Mouse (Mus musculus): ENCODE data around the gene Fam174a. TPM values are rescaled to one million over a fixed set of nuclear protein-coding genes. Genes with fewer than 3 reads are reported as not detected.
A peak's percentile ranks its signal among the peaks of the same experiment; 100 is the strongest.

Fam174a gene
- total RNA-seq (2014; rRNA removed), result 20.8 and 25.7 TPM in 2 replicates
- polyA plus RNA-seq (2015; fragmentation: Nextera tagmentation; extraction: Ambion mirVana), result 26.1 and 30.0 TPM in 2 replicates

GRCm38 (mm10) chr1:95313393-95314228 lies at the start of gene Fam174a:
Gene Fam174a (plus strand): TSS chr1:95313623.
- H3K4me1 ChIP-seq (ENCODE audit: insufficient read depth), result 0 out of 2 replicates have a peak, but pooled peaks cover 4% of the 10 kb centered on the region
- peak; percentile 95 for DNase-seq
- peak; percentile 17; the same call in 1 of the 2 replicates for TF ChIP-seq CTCF (IDR thresholded peaks at IDR 0.05; ENCODE audit: low read depth)
- H3K36me3 ChIP-seq (ENCODE audit: insufficient read depth), result no peaks in the 10 kb centered on the region
- under 1% methylated on average over 79 of the region's 79 CpGs for WGBS
- no peaks in the 10 kb centered on the region for H3K9me3 ChIP-seq (ENCODE audit: low read length)
- H3K27ac ChIP-seq (ENCODE audit: low read depth, low read length), result peak within 1 kb of the TSS; percentile 80
- peak within 1 kb of the TSS; percentile 97 for H3K4me2 ChIP-seq (ENCODE audit: low read depth)
- peak within 1 kb of the TSS; percentile 85 for H3K4me3 ChIP-seq (ENCODE audit: low read depth, low read length)
- H3K9ac ChIP-seq, result peak within 1 kb of the TSS; percentile 92
- ATAC-seq, result peak; percentile 99
- no peaks in the 10 kb centered on the region for H3K27me3 ChIP-seq (ENCODE audit: insufficient read depth, low read length)

- H3K36me3 ChIP-seq (ENCODE audit: insufficient read depth), result no peaks in the 10 kb centered on the region
- no peaks in the 10 kb centered on the region for H3K27me3 ChIP-seq (ENCODE audit: insufficient read depth, low read length)
- TF ChIP-seq CTCF (IDR thresholded peaks at IDR 0.05; ENCODE audit: low read depth), result no peak
- no peak overlapping the region for H3K4me2 ChIP-seq (ENCODE audit: low read depth)
- DNase-seq (peak; percentile 2), ATAC-seq (no peak)
- no peaks in the 10 kb centered on the region for H3K4me1 ChIP-seq (ENCODE audit: insufficient read depth)
- H3K9me3 ChIP-seq (ENCODE audit: low read length), result no peaks in the 10 kb centered on the region
- no peak overlapping the region for H3K27ac ChIP-seq (ENCODE audit: low read depth, low read length)
- no peak overlapping the region for H3K9ac ChIP-seq
- H3K4me3 ChIP-seq (ENCODE audit: low read depth, low read length), result no peak overlapping the region
- WGBS, result 19% methylated on average over 2 of the region's 2 CpGs
These were observed 49.6 kb upstream of the Fam174a start for GRCm38 (mm10) chr1:95263843-95264242.

GRCm38 (mm10) chr1:95267950-95268724 lies 45.3 kb upstream of the Fam174a start:
- H3K9me3 ChIP-seq (ENCODE audit: low read length), result no peaks in the 10 kb centered on the region

GRCm38 (mm10) chr1:95273321-95273720 lies 40.1 kb upstream of the Fam174a start:
- Histone ChIP-seq H3K9ac (no peak overlapping the region), H3K36me3 (ENCODE audit: insufficient read depth) (no peaks in the 10 kb centered on the region), H3K27ac (ENCODE audit: low read depth, low read length) (no peak overlapping the region), H3K4me1 (ENCODE audit: insufficient read depth) (no peaks in the 10 kb centered on the region), H3K4me2 (ENCODE audit: low read depth) (no peak overlapping the region), H3K27me3 (ENCODE audit: insufficient read depth, low read length) (no peaks in the 10 kb centered on the region), H3K4me3 (ENCODE audit: low read depth, low read length) (no peak overlapping the region), H3K9me3 (ENCODE audit: low read length) (no peaks in the 10 kb centered on the region)
- no peak for TF ChIP-seq CTCF (IDR thresholded peaks at IDR 0.05; ENCODE audit: low read depth)
- WGBS, result 14% methylated on average over 1 of the region's 1 CpGs
- DNase-seq, result no peak
- ATAC-seq, result no peak

More at GRCm38 (mm10) chr1:95267950-95268724, 45.3 kb upstream of the Fam174a start:
- DNase-seq, result peak; percentile 46
- no peak overlapping the region for H3K9ac ChIP-seq
- TF ChIP-seq CTCF (IDR thresholded peaks at IDR 0.05; ENCODE audit: low read depth), result no peak
- no peaks in the 10 kb centered on the region for H3K27me3 ChIP-seq (ENCODE audit: insufficient read depth, low read length)
- WGBS, result 50% methylated on average over 13 of the region's 13 CpGs
- no peak overlapping the region for H3K4me3 ChIP-seq (ENCODE audit: low read depth, low read length)
- no peaks in the 10 kb centered on the region for H3K4me1 ChIP-seq (ENCODE audit: insufficient read depth)
- peak overlapping the region; percentile 19; the same call in 1 of the 2 replicates for H3K4me2 ChIP-seq (ENCODE audit: low read depth)
- H3K27ac ChIP-seq (ENCODE audit: low read depth, low read length), result no peak overlapping the region
- peak; percentile 87 for ATAC-seq
- H3K36me3 ChIP-seq (ENCODE audit: insufficient read depth), result no peaks in the 10 kb centered on the region

- Histone ChIP-seq H3K27me3 (ENCODE audit: insufficient read depth, low read length) (no peaks in the 10 kb centered on the region), H3K9me3 (ENCODE audit: low read length) (no peaks in the 10 kb centered on the region), H3K4me3 (ENCODE audit: low read depth, low read length) (no peak overlapping the region), H3K9ac (no peak overlapping the region), H3K4me1 (ENCODE audit: insufficient read depth) (no peaks in the 10 kb centered on the region), H3K36me3 (ENCODE audit: insufficient read depth) (no peaks in the 10 kb centered on the region), H3K27ac (ENCODE audit: low read depth, low read length) (no peak overlapping the region), H3K4me2 (ENCODE audit: low read depth) (no peak overlapping the region)
- 90% methylated on average over 5 of the region's 5 CpGs for WGBS
- no peak for TF ChIP-seq CTCF (IDR thresholded peaks at IDR 0.05; ENCODE audit: low read depth)
- DNase-seq (no peak), ATAC-seq (no peak)
These were observed 5.1 kb upstream of the Fam174a start for GRCm38 (mm10) chr1:95308324-95308723.

- ATAC-seq (no peak), DNase-seq (peak; percentile 33)
- Histone ChIP-seq H3K27me3 (ENCODE audit: insufficient read depth, low read length) (no peaks in the 10 kb centered on the region), H3K27ac (ENCODE audit: low read depth, low read length) (peak overlapping the region; percentile 80), H3K9me3 (ENCODE audit: low read length) (no peaks in the 10 kb centered on the region), H3K4me2 (ENCODE audit: low read depth) (peak overlapping the region; percentile 97), H3K36me3 (ENCODE audit: insufficient read depth) (no peaks in the 10 kb centered on the region), H3K4me3 (ENCODE audit: low read depth, low read length) (peak overlapping the region; percentile 85), H3K9ac (peak overlapping the region; percentile 92), H3K4me1 (ENCODE audit: insufficient read depth) (0 out of 2 replicates have a peak, but pooled peaks cover 4% of the 10 kb centered on the region)
- 3% methylated on average over 6 of the region's 6 CpGs for WGBS
- TF ChIP-seq CTCF (IDR thresholded peaks at IDR 0.05; ENCODE audit: low read depth), result no peak
These were observed 769 bp downstream of the Fam174a start for GRCm38 (mm10) chr1:95314229-95314555.
